Mouse (Mus musculus): ENCODE measurements around the gene Gm11077.

Gene Gm11077

DNA sequence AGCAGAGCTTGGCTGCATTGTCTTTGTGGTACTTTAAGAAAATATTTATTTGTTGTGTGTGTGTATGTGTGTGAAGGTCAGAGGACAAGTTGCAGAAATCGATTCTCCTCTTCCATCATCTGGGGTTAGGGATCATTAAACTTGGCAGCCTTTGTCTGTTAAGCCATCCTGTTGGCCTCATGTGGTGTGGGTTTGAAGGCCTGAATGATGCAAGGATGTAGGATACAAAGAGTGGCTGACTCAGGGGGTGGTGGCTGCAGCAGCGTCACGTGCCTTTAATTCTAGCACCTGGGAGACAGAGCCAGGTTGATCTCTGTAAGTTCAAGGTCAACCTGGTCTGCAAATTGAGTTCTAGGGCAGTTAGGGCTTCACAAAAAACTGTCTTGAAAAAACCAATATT lies 16.5 kb downstream of the Gm11077 start:
- no peak for DNase-seq (ENCODE audit: low read depth, low spot score)

DNA sequence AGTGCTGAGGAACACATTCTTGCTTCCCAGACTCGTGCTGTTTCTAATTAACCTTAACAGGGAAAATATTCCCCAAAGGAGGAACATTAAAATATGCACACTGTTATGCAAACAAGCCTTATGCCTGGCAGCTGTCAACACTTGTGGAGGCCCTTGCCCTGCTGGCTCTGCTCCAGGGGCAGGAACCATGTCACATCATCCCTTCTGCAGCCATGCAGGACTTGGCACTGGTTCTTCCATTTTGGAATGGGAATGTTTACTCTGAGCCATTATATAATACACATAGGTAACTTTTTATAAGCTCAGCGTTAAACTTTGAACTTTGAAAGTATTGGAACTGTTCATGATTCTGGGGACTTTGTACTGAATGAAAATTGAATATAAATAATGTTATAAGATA lies 18.5 kb downstream of the Gm11077 start:
- no peak for DNase-seq (ENCODE audit: low read depth, low spot score)

DNA sequence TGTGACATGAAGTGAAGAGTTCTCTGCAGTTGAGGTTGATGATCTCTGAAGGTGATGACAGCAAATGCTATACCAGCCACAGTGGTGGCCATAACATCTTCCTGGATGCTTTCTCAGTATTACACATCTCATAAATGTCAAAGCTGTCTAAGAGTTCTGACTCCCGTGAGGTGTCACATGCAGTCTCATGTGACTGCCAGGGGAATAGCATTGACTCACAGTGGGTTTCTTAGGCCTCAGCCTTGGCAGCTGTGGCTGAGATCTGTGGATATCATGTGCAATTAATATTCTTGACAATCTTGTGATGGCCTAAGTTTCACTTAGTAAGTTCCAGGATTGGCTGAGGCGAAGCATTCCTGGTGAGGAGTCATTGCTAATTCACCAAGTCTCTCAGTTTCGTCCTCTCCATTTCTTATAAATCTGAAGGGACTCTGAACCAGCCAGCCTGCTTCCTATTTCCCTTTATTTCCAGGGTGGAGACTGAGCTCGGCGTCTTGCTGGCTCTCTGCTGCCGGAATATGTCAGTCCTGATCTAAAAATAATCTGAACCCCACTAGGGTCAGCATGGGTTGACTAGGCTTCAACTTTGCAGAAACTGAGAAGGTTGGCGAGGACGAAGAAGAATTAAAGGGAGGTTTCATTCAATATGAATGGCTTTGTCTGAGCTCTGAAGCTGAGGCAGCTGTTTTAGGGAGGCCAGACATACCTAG lies 21.4 kb downstream of the Gm11077 start:
- DNase-seq (ENCODE audit: low read depth, low spot score), result no peak

DNA sequence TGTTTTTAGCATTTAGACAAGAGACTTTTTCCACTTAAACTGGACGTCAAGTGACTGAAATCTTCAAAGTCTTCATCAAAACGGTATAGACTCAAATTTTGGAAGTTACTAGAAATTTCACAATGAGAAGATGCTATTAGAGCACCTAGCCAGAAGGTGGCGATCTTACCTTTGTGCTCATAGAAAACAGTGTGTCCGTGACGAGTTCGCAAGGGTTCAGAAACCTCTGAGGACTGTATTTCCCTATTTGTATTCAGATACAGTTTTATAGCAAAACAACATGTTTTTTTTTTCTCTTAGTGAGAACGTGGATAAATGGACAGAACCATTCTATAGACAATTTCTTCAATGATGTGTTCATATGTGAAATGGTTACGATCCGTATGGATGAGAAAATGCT lies 37.3 kb downstream of the Gm11077 start:
- DNase-seq (ENCODE audit: low read depth, low spot score), result peak; percentile 59

DNA sequence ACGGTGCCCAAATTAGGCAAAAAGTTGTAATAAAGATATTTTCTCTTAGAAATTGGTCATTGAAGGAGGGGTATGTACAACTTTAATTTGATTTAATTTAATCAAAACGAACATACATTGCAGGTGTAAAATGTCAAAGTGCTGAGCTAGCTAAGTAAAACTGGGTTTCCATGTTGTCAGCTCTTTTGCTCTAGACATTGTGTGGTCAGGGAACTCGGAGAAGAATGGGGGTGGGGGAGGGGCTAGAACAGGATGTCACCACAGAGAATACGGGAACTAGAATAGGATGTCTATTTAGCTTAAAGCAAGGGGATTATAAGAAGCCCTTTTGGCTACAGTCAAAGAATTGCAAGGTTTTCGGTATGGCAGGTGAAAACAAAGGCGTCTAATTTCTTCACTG lies 38.2 kb downstream of the Gm11077 start:
- DNase-seq (ENCODE audit: low read depth, low spot score), result no peak

DNA sequence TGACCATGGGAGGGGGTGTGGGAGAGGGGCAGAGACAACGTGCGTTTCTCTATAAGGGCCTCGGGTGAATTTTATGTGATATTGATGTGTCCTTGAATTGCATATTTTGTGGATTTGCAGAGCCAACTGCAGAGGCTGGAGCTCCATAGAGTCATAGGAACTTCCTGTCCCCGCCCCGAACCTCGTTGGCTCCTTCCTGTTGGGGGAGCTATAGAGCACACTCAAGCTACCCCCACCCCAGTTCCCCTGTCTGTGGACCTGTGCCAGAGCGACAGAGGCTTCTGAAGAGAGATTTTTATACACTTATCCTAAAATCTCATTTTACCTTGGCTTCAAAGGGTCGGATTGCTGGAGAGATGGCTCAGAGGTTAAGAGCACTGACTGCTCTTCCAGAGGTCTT lies 39.1 kb downstream of the Gm11077 start:
- no peak for DNase-seq (ENCODE audit: low read depth, low spot score)

DNA sequence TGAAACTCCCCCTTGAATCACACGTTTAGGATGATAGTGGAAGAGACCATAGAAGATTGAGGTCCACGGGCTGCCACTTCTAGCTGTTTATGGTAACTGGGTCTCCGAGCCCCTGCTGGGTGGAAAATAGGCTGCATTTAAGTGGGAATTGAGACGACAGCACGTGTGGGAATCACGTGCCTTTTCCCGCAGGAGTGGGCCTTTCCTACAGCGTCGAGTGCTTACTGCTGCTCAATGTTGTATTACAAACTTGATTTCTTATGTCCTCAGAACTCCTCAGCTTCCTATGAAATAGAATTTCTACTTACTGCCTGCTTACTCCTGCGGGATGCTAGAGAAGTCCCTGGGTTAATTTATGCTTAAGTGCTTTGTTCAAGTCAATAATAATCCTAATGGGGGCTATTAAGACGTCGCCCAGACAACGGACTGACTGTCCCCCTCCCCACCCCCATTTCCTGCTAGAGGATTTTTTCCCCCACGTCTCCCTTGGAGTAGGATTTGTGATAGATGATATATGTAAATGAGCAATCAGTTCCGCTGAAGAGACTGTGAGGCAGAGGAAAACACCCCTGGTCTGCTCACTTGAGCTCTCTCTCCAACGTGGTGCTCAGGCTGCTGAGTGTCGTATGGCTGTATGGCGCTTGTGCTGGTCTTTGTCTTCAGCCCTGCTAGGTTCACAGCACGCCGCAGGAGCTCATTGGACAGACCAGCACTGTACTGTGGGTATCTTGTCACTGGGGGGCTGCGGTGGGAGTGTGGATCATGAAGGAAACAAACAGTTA lies 40.0 kb downstream of the Gm11077 start:
- DNase-seq (ENCODE audit: low read depth, low spot score), result peak; percentile 63

DNA sequence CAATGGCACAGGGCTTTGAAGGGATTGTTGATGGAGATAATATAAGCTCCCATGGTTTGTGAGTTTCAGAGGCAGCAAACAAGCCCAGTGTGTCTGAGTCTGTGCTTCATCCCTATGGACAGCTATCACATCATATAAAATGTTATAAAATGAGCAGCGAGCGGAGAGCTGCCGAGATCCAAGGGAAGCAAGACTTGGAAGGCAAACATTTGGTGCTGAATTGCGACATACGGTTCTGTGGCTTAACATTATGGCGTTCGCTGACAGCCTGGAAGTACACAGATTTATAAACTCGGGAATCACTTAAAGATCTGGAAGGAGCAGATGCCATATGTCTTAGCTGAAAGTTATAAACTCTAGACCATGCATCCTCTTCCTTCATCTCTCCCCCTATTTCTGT lies 47.2 kb downstream of the Gm11077 start:
- DNase-seq (ENCODE audit: low read depth, low spot score), result no peak

DNA sequence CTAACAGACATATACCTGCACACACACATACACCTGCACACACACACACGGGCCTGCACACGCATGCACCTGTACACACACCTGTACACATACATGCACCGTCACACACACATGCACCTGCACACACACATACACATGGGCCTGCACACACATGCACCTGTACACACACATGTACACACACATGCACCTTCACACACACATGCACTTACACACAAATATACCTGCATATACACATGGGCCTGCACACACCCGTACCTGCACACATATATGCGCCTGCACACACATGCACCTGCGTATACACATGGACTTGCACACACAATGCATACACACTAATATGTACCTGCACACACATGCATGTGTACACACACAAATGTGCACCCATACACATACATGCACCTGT lies 53.4 kb downstream of the Gm11077 start:
- DNase-seq (ENCODE audit: low read depth, low spot score), result no peak

DNA sequence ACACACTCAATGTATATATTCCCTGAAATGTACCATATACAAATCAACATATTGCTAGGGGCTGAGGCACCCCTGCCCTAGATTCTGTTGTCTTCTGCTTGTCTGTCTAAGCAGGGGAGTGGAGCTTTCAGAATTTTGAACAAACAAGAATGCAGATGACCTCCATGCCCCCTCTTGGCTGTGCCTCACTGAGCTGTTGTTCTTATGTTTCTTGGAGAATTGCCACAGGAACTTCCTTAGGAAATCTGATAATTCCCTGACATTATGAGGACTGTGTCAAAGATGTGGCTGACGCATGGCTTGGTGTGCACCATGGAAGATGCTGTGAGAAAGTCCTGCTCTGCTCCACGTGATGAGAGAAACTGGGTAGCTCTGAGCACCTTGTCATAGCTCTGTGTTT lies 57.0 kb downstream of the Gm11077 start:
- no peak for DNase-seq (ENCODE audit: low read depth, low spot score)

DNA sequence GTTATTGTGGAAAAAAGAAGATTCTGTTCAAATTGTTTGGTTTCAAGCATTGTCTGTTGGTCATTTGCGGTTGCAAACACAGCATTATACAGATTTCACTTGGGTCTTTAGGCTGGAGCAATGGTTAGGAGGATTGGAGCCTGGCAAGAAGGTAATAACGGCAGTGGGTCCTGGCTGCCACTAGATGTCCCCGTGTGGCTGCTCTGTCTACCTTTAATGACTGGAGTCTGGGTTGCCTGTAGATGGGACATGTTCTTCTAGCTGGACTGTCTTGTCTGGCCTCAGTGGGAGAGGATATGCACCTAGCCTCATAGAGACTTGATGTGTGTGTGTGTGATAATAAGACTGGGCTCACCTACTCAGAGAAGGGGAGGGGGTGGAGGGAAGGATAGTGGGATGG lies 60.8 kb downstream of the Gm11077 start:
- no peak for DNase-seq (ENCODE audit: low read depth, low spot score)

DNA sequence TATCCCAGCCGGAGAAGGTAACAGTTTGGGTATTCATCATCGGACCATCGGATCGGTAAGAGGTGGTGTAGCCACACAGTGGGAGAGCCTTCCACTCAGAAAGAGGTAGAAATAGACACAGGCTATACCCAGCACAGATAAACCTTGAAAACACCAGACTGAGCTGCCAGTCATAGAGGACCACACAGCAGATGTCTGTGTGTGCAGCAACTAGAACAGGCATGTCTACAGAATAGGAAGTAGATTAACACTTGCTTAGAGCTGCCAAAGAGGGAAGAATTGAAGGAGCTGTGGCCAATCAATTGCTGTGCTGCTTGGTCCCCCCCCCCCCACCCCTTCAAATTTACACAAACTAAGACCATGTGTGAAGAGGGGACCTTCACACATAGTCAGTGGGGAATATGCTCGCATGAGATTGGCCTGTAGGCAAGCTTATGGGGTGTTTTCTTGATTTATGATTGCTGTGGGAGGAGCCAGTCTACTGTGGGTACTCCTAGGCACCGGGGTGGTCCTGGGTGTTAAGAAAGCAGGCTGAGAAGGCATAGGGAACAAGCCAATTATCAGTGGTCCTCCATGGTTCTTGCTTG lies 64.7 kb downstream of the Gm11077 start:
- no peak for DNase-seq (ENCODE audit: low read depth, low spot score)

DNA sequence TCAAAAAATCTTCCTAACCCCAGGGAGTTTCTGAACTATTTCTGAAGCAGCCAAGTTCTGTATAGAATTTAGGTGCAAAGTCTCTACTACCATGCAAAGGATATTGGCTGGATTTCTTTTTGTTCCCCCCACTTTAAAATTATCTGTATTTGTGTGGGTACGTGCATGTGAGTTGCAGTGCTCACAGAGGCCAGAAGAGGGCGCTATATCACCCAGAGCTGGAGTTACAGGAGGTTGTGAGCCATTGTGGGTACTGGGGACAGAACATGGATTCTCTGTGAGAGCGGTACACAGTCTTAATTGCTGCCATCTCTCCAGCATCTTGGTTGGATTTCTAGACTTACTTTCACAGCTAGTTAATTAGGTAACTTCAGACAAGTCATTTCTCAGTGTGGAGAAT lies 69.8 kb downstream of the Gm11077 start:
- no peak for DNase-seq (ENCODE audit: low read depth, low spot score)

DNA sequence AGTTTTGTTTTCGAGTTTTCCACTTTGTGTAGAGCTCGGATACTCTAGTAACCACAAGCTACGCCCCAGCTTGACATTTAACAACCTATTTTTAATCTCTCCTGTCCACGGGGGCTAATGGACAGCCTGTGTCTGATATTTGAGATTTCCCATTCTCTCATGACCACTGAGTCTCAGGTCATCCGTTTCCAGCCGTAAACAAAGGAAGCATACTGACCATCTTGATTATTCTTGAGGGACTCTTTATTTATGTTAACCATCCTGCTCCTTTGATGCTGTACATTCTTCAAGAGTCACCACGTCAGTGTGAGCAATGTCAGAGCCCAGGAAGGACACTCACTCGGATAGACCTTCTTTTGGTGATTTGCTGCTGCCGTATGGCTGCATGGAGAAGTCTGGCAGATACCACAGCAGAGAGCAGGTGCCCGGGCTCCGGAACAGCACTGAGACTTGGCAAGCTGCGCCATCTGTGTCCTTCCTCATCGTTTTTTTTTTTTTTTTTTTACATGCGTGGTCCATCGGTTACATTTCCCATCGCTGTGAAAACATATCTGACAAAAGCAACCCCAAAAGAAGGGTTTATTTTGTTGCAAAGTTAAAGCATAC lies 70.5 kb downstream of the Gm11077 start:
- no peak for DNase-seq (ENCODE audit: low read depth, low spot score)

DNA sequence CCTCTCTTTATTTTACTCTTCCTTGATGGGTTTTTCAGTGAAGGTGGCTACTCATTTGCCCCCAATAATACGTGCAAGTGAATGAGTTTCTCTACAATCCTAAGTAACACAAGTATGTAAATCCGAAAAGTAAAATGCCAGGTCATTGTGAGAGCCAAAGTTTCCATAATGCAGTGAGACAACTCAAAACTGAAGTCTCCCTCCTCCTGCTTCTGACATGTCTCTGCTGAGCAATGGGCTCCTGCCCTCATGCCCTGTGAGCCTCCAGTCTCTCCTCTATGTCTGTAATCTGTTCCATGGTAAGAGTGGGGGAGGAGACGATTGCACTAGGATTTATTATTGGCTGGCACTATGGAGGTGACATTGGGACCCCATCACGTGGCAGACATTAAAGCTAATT lies 71.5 kb downstream of the Gm11077 start:
- DNase-seq (ENCODE audit: low read depth, low spot score), result no peak
